Comparison of ENCODE assay signal across 22 mouse cellular contexts in genomic region chr12:104112333-104112732, GRCm38 (mm10). TPM values are rescaled to one million over a fixed set of nuclear protein-coding genes. Genes with fewer than 3 reads are reported as not detected.
DNase-seq lines count a peak whose midpoint lies in the region; TF ChIP-seq lines count a peak whose summit lies in the region.
"Not testable (repeated sequence)": the region's sequence is repeated elsewhere in the genome, so short reads cannot be mapped to it uniquely, and the experiment has no call there.
"Had no signal": no experiment of that assay in that cellular context is flagged by ENCODE, and none has a peak within 500 bp of the region (broad histone marks: within the 10 kb centered on the region; RNA-seq: fewer than 3 reads in every experiment).

Gene Serpina3a (plus strand): TSS chr12:104112724.

- H3K27me3 ChIP-seq in testis, adult 2 months (ENCODE audit: control insufficient read depth, insufficient read depth, low read length): not testable (repeated sequence)

- not testable (repeated sequence) for TF ChIP-seq POLR2A in testis, adult 2 months (IDR thresholded peaks at IDR 0.05; ENCODE audit: control insufficient read depth, low read depth, low read length)

- not testable (repeated sequence) for TF ChIP-seq CTCF in testis, adult 2 months (IDR thresholded peaks at IDR 0.05; ENCODE audit: control insufficient read depth, insufficient read depth, insufficient replicate concordance, low read depth, low read length)

- not testable (repeated sequence) for H3K4me1 ChIP-seq in testis, adult 2 months (ENCODE audit: control insufficient read depth, insufficient read depth, low read length)

- DNase-seq in adrenal gland, adult (ENCODE audit: inconsistent age in 2 of 2, low spot score in 1 of 2): peak; percentile 30 to 46
- peak; percentile 14 for DNase-seq in adrenal gland, postnatal 14 days
- peak; percentile 62 for DNase-seq in heart, adult 11 months
- peak; percentile 51 for DNase-seq in ovary, adult 18-20 months (ENCODE audit: low spot score)
- DNase-seq in testis, postnatal 14 days (ENCODE audit: low spot score): peak; percentile 28

- H3K27ac ChIP-seq in testis, adult 2 months (ENCODE audit: control insufficient read depth, insufficient read depth, low read depth, low read length): peak within 1 kb of the TSS; percentile 75

- H3K4me3 ChIP-seq in testis, adult 2 months (ENCODE audit: control insufficient read depth, low read depth, low read length): not testable (repeated sequence)

- H3K36me3 ChIP-seq in testis, adult 2 months (ENCODE audit: control insufficient read depth, insufficient read depth, low read length): not testable (repeated sequence)

RNA-seq across cellular contexts. Expression of gene Serpina3a, which starts in this region (rescaled TPM):
- total RNA-seq in adrenal gland, postnatal 14 days (2021): not detected in 2 replicates
- polyA plus RNA-seq in testis, adult 2 months (2012; rRNA removed): 12.3 and 25.2 TPM in 2 replicates
- total RNA-seq: adrenal gland, adult 18-20 months; adrenal gland, adult 2 months; adrenal gland, postnatal 10 days; adrenal gland, postnatal 25 days; adrenal gland, postnatal 36 days; adrenal gland, postnatal 4 days; CH12.LX; ES-E14; MEL had no signal
- polyA plus RNA-seq: activated CD4-positive, CD25-positive, alpha-beta regulatory T cell, adult 4 months; adrenal gland, adult 2 months; brain, embryonic 14.5 days; C2C12; CD4-positive, CD25-positive, alpha-beta regulatory T cell, adult 4 months; cerebellum, adult 2 months; G1E; Patski had no signal

Comparison
In these comparisons a context has a peak if more than half of its experiments do, and no peak if none do; other contexts are left out.
1. Peak in DNase-seq in adrenal gland, postnatal 14 days; RNA of the gene not detected or under 1 TPM.